Mouse (Mus musculus) midbrain, postnatal 0 days (tissue): ENCODE data around the gene 1700057G04Rik. TPM values are rescaled to one million over a fixed set of nuclear protein-coding genes. Genes with fewer than 3 reads are reported as not detected.

ENCODE experiments used
- ATAC-seq: fragments of 200-750 bp; cut with Nextera tagmentation; 2 replicates; pipeline ENCODE4 v1.8.0; 2017; ENCODE audit warnings: moderate number of reproducible peaks, mild to moderate bottlenecking, moderate TSS enrichment, moderate library complexity; ENCODE audit not compliant: low FRiP score
- DNase-seq: peaks from one replicate; pipeline ENCODE4 v3.0.0-alpha.2; 2015; ENCODE audit warnings: low spot score
- H3K27ac ChIP-seq: fragments of 300-500 bp; sonication (generic); 2 replicates; pipeline ENCODE4 v1.5.1; 2014; ENCODE audit warnings: low read depth, mild to moderate bottlenecking, low read length, mixed read lengths
- H3K27me3 ChIP-seq: fragments of 300-500 bp; sonication (generic); 2 replicates; pipeline ENCODE4 v1.6.1; 2014; ENCODE audit warnings: low read length, control low read depth, mixed read lengths; ENCODE audit not compliant: insufficient read depth
- H3K36me3 ChIP-seq: fragments of 300-500 bp; sonication (generic); 2 replicates; pipeline ENCODE4 v1.6.1; 2014; ENCODE audit warnings: low read length, control low read depth, mixed read lengths; ENCODE audit not compliant: insufficient read depth
- H3K4me1 ChIP-seq: fragments of 300-500 bp; sonication (generic); 2 replicates; pipeline ENCODE4 v1.6.1; 2014; ENCODE audit warnings: mild to moderate bottlenecking, control low read depth, antibody characterized with exemption, low read length, mixed read lengths; ENCODE audit not compliant: insufficient read depth
- H3K4me2 ChIP-seq: fragments of 300-500 bp; sonication (generic); 2 replicates; pipeline ENCODE4 v1.6.1; 2014; ENCODE audit warnings: low read depth, mild to moderate bottlenecking, low read length, mixed read lengths; ENCODE audit not compliant: poor library complexity, severe bottlenecking
- H3K4me3 ChIP-seq: fragments of 300-500 bp; sonication (generic); 2 replicates; pipeline ENCODE4 v1.5.1; 2014; ENCODE audit warnings: low read depth, mild to moderate bottlenecking, low read length, moderate library complexity
- H3K9ac ChIP-seq: fragments of 300-500 bp; sonication (generic); replicated peaks from 2 replicates; pipeline ENCODE4 v1.6.1; 2014; ENCODE audit warnings: mild to moderate bottlenecking, low read length, moderate library complexity, mixed read lengths; ENCODE audit not compliant: poor library complexity, severe bottlenecking
- H3K9me3 ChIP-seq: fragments of 300-500 bp; sonication (generic); 2 replicates; pipeline ENCODE4 v1.6.1; 2016; ENCODE audit warnings: low read length, control low read depth
- CTCF ChIP-seq: IDR thresholded peaks from 2 replicates; pipeline ENCODE4 v1.5.1; 2016; ENCODE audit warnings: antibody characterized with exemption, mild to moderate bottlenecking
- WGBS: fragments of 180-500 bp; shearing (Covaris S2); extraction: QIAGEN DNeasy Blood & Tissue Kit; methylation state at CpG from one replicate; pipeline ENCODE4 v1.1.7; 2014; 5-methylcytosine and 5-hydroxymethylcytosine counted together
- polyA plus RNA-seq: library from polyadenylated mRNA; unstranded; fragments of >200 nt; fragmentation: Nextera tagmentation; extraction: Ambion mirVana; gene quantifications from 2 replicates; pipeline ENCODE4 v1.2.1, GENCODE M21; 2015
- total RNA-seq: library from RNA; depleted of rRNA; stranded (reverse); fragments of >200 nt; gene quantifications from 2 replicates; pipeline ENCODE4 v1.2.3, GENCODE M21; 2014

1700057G04Rik gene
- total and polyA plus RNA-seq, 2 experiments from 2014 or later, result not detected

DNA sequence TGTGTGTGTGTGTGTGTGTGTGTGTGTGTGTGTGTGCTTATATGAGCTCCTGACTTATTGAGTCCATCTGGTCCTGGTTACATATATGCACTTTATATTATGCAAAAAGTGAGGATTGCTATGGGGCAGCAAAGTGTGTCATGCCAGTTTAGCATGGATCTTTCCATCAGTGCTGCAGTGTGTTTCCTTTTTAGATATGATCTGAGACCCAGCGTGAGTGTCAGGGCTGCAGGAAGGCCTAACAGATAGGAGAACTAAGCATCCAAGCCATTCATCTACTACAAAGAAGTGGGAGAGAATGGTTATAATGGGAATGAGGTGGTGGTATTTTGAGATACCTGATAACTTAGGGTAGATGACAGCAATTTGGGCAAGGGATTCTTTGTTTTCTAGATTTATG lies 29.1 kb upstream of the 1700057G04Rik start:
- ATAC-seq (no peak), DNase-seq (no peak)
- no peaks in the 10 kb centered on the region for H3K4me1 ChIP-seq
- H3K4me3 ChIP-seq, result no peak overlapping the region
- no peaks in the 10 kb centered on the region for H3K9me3 ChIP-seq
- H3K27me3 ChIP-seq, result no peaks in the 10 kb centered on the region
- H3K4me2 ChIP-seq, result no peak overlapping the region
- H3K36me3 ChIP-seq, result no peaks in the 10 kb centered on the region
- no peak for TF ChIP-seq CTCF
- WGBS, result 94% methylated on average over 1 of the region's 1 CpGs
- H3K9ac ChIP-seq, result no peak overlapping the region
- no peak overlapping the region for H3K27ac ChIP-seq

- H3K4me3 ChIP-seq, result no peak overlapping the region
- ATAC-seq (no peak), DNase-seq (peak; percentile 31)
- no peaks in the 10 kb centered on the region for H3K4me1 ChIP-seq
- H3K9me3 ChIP-seq, result no peaks in the 10 kb centered on the region
- H3K27ac ChIP-seq, result no peak overlapping the region
- no peak overlapping the region for H3K4me2 ChIP-seq
- no peak overlapping the region for H3K9ac ChIP-seq
- H3K27me3 ChIP-seq, result no peaks in the 10 kb centered on the region
- TF ChIP-seq CTCF, result no peak
- H3K36me3 ChIP-seq, result no peaks in the 10 kb centered on the region
- 39% methylated on average over 7 of the region's 7 CpGs for WGBS
Observed at GRCm38 (mm10) chr9:92282563-92283171, 26.5 kb upstream of the 1700057G04Rik start.

DNA sequence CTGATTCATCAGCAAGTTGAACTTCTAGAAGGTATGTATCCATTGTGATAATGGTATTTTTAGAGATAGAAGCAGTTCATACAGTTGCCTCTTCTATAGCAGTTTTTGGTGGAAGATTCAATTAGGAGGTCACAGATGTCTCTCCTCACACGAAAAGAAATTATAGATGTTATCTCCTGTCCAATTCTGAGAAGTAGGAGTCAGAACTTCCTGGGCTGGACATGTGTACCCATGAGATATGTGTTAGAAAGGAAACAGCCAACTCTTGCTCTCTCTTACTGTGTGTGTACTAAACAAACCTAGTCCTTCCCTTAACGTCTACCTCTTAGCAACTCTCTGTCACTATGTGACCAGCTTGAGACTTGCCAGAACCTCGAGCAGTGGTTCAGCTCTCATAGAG lies 19.5 kb upstream of the 1700057G04Rik start:
- 66% methylated on average over 3 of the region's 3 CpGs for WGBS
- no peak overlapping the region for H3K4me2 ChIP-seq
- H3K27me3 ChIP-seq, result no peaks in the 10 kb centered on the region
- DNase-seq (no peak), ATAC-seq (no peak)
- H3K4me3 ChIP-seq, result no peak overlapping the region
- H3K36me3 ChIP-seq, result no peaks in the 10 kb centered on the region
- H3K9me3 ChIP-seq, result no peaks in the 10 kb centered on the region
- H3K4me1 ChIP-seq, result no peaks in the 10 kb centered on the region
- no peak for TF ChIP-seq CTCF
- no peak overlapping the region for H3K27ac ChIP-seq
- no peak overlapping the region for H3K9ac ChIP-seq

- H3K9ac ChIP-seq, result no peak overlapping the region
- H3K4me1 ChIP-seq, result no peaks in the 10 kb centered on the region
- WGBS, result 61% methylated on average over 2 of the region's 2 CpGs
- no peak for TF ChIP-seq CTCF
- no peaks in the 10 kb centered on the region for H3K9me3 ChIP-seq
- no peak overlapping the region for H3K27ac ChIP-seq
- ATAC-seq, result no peak
- no peaks in the 10 kb centered on the region for H3K36me3 ChIP-seq
- DNase-seq, result no peak
- no peak overlapping the region for H3K4me2 ChIP-seq
- no peaks in the 10 kb centered on the region for H3K27me3 ChIP-seq
- H3K4me3 ChIP-seq, result no peak overlapping the region
Observed at GRCm38 (mm10) chr9:92292169-92292568, 17.0 kb upstream of the 1700057G04Rik start.

- 78% methylated on average over 3 of the region's 3 CpGs for WGBS
- TF ChIP-seq CTCF, result no peak
- Histone ChIP-seq H3K36me3 (no peaks in the 10 kb centered on the region), H3K27me3 (no peaks in the 10 kb centered on the region), H3K9me3 (no peaks in the 10 kb centered on the region), H3K4me1 (no peaks in the 10 kb centered on the region), H3K9ac (no peak overlapping the region), H3K4me2 (no peak overlapping the region), H3K27ac (no peak overlapping the region), H3K4me3 (no peak overlapping the region)
- ATAC-seq (no peak), DNase-seq (no peak)
Observed at GRCm38 (mm10) chr9:92292922-92293321, 16.3 kb upstream of the 1700057G04Rik start.

- ATAC-seq (peak; percentile 63; the same call in 1 of the 2 replicates), DNase-seq (no peak)
- H3K9me3 ChIP-seq, result no peaks in the 10 kb centered on the region
- no peak for TF ChIP-seq CTCF
- no peak overlapping the region for H3K4me3 ChIP-seq
- H3K27ac ChIP-seq, result no peak overlapping the region
- no peak overlapping the region for H3K9ac ChIP-seq
- H3K4me1 ChIP-seq, result no peaks in the 10 kb centered on the region
- no peaks in the 10 kb centered on the region for H3K27me3 ChIP-seq
- no peak overlapping the region for H3K4me2 ChIP-seq
- WGBS, result 84% methylated on average over 2 of the region's 2 CpGs
- H3K36me3 ChIP-seq, result no peaks in the 10 kb centered on the region
Observed at GRCm38 (mm10) chr9:92293560-92294548, 15.3 kb upstream of the 1700057G04Rik start.
